Mouse (Mus musculus): ENCODE data around the gene Borcs6. TPM values are rescaled to one million over a fixed set of nuclear protein-coding genes. Genes with fewer than 3 reads are reported as not detected.

The Borcs6 gene
- polyA plus RNA-seq, 1 experiment from 2014 or later: 13.5 TPM

DNA sequence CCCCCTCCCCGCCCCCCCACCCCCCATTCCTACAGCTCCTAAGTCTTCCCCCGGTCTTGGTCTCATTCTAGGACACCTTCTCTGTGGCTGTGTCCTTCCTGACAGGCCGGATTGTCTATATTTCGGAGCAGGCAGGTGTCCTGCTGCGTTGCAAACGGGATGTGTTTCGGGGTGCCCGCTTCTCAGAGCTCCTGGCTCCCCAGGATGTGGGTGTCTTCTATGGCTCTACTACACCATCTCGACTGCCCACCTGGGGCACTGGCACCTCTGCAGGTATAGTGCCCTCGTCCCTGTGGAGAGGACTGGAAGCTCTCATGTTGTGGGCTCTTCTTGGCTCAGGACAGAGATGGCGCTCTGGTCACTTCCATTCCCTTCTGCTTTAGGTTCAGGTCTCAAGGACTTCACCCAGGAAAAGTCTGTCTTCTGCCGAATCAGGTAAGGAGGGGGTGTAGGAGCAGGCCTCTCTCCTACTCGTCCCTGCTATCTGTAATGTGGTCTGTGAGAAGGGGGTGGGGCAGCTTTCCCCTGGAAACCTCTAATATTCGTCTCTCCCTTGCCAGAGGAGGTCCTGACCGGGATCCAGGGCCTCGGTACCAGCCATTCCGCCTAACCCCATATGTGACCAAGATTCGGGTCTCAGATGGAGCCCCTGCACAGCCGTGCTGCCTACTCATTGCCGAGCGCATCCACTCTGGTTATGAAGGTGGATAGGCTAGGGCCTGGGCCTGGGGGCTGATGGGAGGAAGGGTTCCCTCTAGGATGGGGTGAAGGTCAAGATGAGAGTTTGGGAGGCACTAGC is 42.3 kb downstream of the Borcs6 start:
- Histone ChIP-seq H3K4me1 (replicated peaks) (peaks cover 42% of the 10 kb centered on the region), H3K9ac (replicated peaks) (no peak overlapping the region), H3K27ac (no peak overlapping the region), H3K9me3 (no peaks in the 10 kb centered on the region), H3K4me3 (replicated peaks) (no peak overlapping the region), H3K27me3 (no peaks in the 10 kb centered on the region), H3K4me2 (replicated peaks) (no peak overlapping the region), H3K36me3 (peaks cover 61% of the 10 kb centered on the region)
- WGBS: 90% methylated on average over 21 of the region's 21 CpGs
- ATAC-seq: no peak

DNA sequence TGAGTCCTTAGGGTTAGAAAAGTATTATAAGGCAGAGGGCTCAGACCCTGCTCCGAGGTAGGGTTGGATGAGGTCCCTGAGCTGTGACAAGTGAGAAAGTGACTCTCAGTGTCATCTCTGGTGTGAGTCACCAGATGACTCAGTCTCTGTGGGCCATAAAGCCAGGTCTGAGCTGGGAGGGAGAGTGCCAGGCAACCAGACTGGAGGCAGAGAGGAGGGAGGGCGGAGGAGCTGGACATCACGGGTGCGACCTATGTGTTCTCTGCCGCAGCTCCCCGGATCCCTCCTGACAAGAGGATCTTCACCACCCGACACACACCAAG is 42.8 kb downstream of the Borcs6 start:
- 96% methylated on average over 7 of the region's 7 CpGs for WGBS
- Histone ChIP-seq H3K4me3 (replicated peaks) (no peak overlapping the region), H3K4me1 (replicated peaks) (peaks cover 37% of the 10 kb centered on the region), H3K27me3 (no peaks in the 10 kb centered on the region), H3K36me3 (peaks cover 66% of the 10 kb centered on the region), H3K9me3 (no peaks in the 10 kb centered on the region), H3K9ac (replicated peaks) (no peak overlapping the region), H3K4me2 (replicated peaks) (no peak overlapping the region), H3K27ac (no peak overlapping the region)
- no peak for ATAC-seq

DNA sequence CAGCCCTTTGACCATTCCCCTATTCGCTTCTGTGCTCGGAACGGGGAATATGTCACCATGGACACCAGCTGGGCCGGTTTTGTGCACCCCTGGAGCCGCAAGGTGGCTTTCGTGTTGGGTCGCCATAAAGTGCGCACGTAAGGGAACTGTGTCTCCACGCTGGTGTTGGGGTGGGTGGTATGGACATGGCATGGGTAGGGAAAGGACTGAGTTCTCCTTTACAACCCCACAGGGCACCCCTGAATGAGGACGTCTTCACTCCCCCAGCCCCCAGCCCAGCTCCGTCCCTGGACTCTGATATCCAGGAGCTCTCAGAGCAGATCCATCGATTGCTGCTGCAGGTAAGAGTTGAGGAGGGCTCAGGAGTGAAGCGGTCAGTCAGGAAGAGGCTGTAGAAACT is 43.6 kb downstream of the Borcs6 start:
- H3K9ac ChIP-seq (replicated peaks): no peak overlapping the region; the same call in 1 of the 2 replicates
- H3K9me3 ChIP-seq: no peaks in the 10 kb centered on the region
- no peak for ATAC-seq
- H3K4me2 ChIP-seq (replicated peaks): no peak overlapping the region
- 94% methylated on average over 14 of the region's 14 CpGs for WGBS
- no peak overlapping the region for H3K27ac ChIP-seq
- H3K4me3 ChIP-seq (replicated peaks): no peak overlapping the region
- peaks cover 29% of the 10 kb centered on the region for H3K4me1 ChIP-seq (replicated peaks)
- no peaks in the 10 kb centered on the region for H3K27me3 ChIP-seq
- H3K36me3 ChIP-seq: peaks cover 74% of the 10 kb centered on the region

DNA sequence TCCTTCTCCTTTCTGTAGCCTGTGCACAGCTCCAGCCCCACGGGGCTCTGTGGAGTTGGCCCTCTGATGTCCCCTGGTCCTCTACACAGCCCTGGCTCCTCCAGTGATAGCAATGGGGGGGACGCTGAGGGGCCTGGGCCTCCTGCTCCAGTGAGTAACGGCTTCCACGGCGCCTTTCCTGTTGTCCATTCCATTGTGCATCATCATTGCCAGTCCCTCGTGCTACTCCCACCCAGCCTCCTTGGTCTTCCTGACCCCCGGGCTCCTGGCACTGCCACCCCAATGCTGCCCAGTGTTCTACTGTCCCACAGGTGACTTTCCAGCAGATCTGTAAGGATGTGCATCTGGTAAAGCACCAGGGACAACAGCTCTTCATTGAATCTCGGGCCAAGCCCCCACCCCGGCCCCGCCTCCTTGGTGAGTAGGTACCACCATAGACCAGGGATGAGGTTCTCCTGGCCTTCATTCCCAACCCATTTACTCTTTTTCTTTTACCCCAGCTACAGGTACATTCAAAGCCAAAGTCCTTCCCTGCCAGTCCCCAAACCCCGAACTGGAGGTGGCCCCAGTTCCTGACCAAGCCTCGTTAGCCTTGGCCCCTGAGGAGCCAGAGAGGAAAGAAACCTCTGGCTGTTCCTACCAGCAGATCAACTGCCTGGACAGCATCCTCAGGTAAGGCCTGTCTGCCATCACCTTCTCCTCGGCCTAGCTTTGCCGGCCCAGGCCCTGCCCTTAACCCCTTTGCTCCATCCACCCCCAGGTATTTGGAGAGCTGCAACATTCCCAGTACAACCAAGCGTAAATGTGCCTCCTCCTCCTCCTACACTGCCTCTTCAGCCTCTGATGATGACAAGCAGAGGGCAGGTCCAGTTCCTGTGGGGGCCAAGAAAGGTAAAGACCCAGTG is 44.3 kb downstream of the Borcs6 start:
- no peak for ATAC-seq
- 93% methylated on average over 15 of the region's 15 CpGs for WGBS
- no peak overlapping the region for H3K4me2 ChIP-seq (replicated peaks)
- H3K4me3 ChIP-seq (replicated peaks): no peak overlapping the region
- H3K36me3 ChIP-seq: peaks cover 81% of the 10 kb centered on the region
- no peak overlapping the region; the same call in 1 of the 2 replicates for H3K9ac ChIP-seq (replicated peaks)
- H3K9me3 ChIP-seq: no peaks in the 10 kb centered on the region
- no peak overlapping the region for H3K27ac ChIP-seq
- H3K4me1 ChIP-seq (replicated peaks): peaks cover 22% of the 10 kb centered on the region
- H3K27me3 ChIP-seq: no peaks in the 10 kb centered on the region

DNA sequence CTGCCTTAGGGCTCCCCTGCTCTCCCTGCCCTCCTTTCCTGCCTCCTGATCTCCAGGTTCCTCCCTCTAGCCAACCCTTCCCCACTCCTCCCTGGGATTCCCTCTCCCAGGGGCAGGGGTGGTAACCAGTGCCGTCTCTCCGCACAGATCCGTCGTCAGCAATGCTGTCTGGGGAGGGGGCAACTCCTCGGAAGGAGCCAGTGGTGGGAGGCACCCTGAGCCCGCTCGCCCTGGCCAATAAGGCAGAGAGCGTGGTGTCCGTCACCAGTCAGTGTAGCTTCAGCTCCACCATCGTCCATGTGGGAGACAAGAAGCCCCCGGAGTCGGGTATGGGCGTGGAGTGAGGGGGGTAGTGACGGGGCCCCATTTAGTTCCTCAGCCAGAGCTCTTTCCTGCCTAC is 45.0 kb downstream of the Borcs6 start:
- no peak for ATAC-seq
- Histone ChIP-seq H3K27ac (no peak overlapping the region), H3K9me3 (no peaks in the 10 kb centered on the region), H3K4me2 (replicated peaks) (no peak overlapping the region), H3K27me3 (no peaks in the 10 kb centered on the region), H3K4me3 (replicated peaks) (no peak overlapping the region), H3K9ac (replicated peaks) (no peak overlapping the region), H3K36me3 (peaks cover 88% of the 10 kb centered on the region), H3K4me1 (replicated peaks) (peaks cover 15% of the 10 kb centered on the region)
- WGBS: 93% methylated on average over 14 of the region's 14 CpGs

DNA sequence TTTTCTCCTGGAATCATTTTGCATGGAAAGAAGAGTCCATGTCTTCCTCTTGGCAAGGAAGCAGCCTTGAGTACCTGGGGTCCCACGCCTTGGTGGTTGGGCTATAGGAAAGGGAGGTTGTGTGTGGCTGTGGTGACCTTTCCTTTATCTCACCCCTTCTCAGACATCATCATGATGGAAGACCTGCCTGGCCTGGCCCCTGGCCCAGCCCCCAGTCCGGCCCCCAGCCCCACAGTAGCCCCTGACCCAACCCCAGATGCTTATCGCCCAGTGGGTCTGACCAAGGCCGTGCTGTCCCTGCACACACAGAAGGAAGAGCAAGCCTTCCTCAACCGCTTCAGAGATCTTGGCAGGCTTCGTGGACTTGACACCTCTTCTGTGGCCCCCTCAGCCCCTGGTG is 45.7 kb downstream of the Borcs6 start:
- Histone ChIP-seq H3K4me1 (replicated peaks) (peaks cover 8% of the 10 kb centered on the region), H3K9me3 (no peaks in the 10 kb centered on the region), H3K27ac (no peak overlapping the region), H3K36me3 (peaks cover 90% of the 10 kb centered on the region), H3K27me3 (no peaks in the 10 kb centered on the region), H3K9ac (replicated peaks) (no peak overlapping the region), H3K4me2 (replicated peaks) (no peak overlapping the region), H3K4me3 (replicated peaks) (no peak overlapping the region)
- ATAC-seq: no peak
- 93% methylated on average over 6 of the region's 6 CpGs for WGBS

DNA sequence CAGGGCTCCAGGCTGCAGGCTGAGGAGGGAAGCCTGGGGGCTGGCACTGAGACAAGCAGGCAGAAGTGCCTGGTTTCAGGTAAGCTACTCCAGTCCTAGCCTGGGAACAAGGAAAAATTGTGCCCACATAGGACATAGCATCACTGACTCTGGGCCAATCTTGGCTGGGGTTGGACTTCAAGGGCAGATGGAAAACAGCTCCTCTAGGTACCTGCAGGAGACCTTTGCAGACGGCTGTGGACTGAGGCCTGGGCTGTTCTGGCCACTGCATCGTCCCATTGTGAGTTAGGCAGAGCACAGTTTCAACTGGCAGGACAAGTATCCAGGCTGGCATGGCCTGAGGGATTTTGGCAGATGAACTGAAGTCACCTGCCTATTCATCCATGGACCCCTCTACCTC is 46.3 kb downstream of the Borcs6 start:
- H3K27me3 ChIP-seq: no peaks in the 10 kb centered on the region
- H3K27ac ChIP-seq: no peak overlapping the region
- no peak overlapping the region for H3K4me3 ChIP-seq (replicated peaks)
- no peak overlapping the region for H3K4me2 ChIP-seq (replicated peaks)
- 82% methylated on average over 2 of the region's 2 CpGs for WGBS
- H3K36me3 ChIP-seq: peaks cover 87% of the 10 kb centered on the region
- no peak for ATAC-seq
- H3K4me1 ChIP-seq (replicated peaks): peaks cover 2% of the 10 kb centered on the region; the same call in 1 of the 2 replicates
- no peaks in the 10 kb centered on the region for H3K9me3 ChIP-seq
- H3K9ac ChIP-seq (replicated peaks): no peak overlapping the region

DNA sequence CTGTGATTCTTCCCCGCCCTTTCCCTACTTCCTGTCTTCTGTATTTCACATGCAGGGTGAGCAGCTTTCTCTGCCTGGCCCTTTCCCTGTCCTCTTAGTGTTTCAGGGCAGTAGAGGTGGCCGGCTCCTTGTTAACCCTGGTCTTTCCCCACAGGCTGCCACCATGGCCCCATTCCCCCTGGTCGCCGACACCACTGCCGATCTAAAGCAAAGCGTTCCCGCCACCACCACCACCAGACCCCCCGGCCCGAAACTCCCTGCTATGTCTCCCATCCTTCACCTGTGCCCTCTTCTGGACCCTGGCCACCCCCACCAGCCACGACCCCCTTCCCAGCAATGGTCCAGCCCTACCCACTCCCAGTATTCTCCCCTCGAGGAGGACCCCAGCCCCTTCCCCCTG is 46.8 kb downstream of the Borcs6 start:
- no peak overlapping the region for H3K27ac ChIP-seq
- H3K4me3 ChIP-seq (replicated peaks): no peak overlapping the region
- WGBS: 94% methylated on average over 11 of the region's 11 CpGs
- no peaks in the 10 kb centered on the region for H3K9me3 ChIP-seq
- H3K27me3 ChIP-seq: no peaks in the 10 kb centered on the region
- no peak for ATAC-seq
- 0 out of 2 replicates have a peak, but pooled peaks cover 3% of the 10 kb centered on the region for H3K4me1 ChIP-seq (replicated peaks)
- no peak overlapping the region for H3K4me2 ChIP-seq (replicated peaks)
- peaks cover 82% of the 10 kb centered on the region for H3K36me3 ChIP-seq
- no peak overlapping the region for H3K9ac ChIP-seq (replicated peaks)

DNA sequence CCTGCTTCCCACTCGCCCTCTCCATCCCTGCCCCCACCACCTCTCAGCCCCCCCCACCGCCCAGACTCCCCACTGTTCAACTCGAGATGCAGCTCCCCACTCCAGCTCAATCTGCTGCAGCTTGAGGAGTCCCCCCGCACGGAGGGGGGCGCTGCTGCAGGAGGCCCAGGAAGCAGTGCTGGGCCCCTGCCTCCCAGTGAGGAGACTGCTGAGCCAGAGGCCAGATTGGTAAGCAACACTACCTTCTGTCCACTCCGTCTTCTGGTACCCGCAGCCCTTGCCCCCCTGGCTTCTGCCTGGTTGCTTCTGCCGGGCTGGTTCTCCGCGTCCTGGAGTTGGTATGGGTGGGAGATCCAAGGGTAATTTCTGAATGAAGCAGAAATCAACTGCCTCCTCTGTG is 47.3 kb downstream of the Borcs6 start:
- H3K9me3 ChIP-seq: no peaks in the 10 kb centered on the region
- no peak overlapping the region for H3K9ac ChIP-seq (replicated peaks)
- H3K36me3 ChIP-seq: peaks cover 77% of the 10 kb centered on the region
- WGBS: 84% methylated on average over 11 of the region's 11 CpGs
- peaks cover 2% of the 10 kb centered on the region; the same call in 1 of the 2 replicates for H3K27me3 ChIP-seq
- H3K4me2 ChIP-seq (replicated peaks): no peak overlapping the region
- H3K27ac ChIP-seq: no peak overlapping the region
- no peak overlapping the region for H3K4me3 ChIP-seq (replicated peaks)
- peaks cover 8% of the 10 kb centered on the region; the same call in 1 of the 2 replicates for H3K4me1 ChIP-seq (replicated peaks)
- no peak for ATAC-seq

DNA sequence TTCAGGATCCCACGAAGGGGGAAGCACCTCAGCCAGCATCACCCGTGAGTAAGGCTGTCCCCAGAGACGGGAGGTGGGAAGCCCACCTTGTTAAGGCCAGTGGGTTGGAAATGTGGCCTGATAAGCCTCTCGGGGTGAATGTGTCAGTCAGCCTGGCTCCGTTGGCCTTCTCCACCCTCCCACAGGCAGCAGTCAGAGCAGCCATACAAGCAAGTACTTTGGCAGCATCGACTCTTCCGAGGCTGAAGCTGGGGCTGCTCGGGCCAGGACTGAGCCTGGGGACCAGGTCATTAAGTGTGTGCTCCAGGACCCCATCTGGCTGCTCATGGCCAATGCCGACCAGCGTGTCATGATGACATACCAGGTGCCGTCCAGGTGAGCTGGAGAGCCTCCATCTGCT is 48.2 kb downstream of the Borcs6 start:
- H3K4me1 ChIP-seq (replicated peaks): peaks cover 12% of the 10 kb centered on the region; the same call in 1 of the 2 replicates
- ATAC-seq: no peak
- H3K4me2 ChIP-seq (replicated peaks): no peak overlapping the region
- H3K36me3 ChIP-seq: peaks cover 69% of the 10 kb centered on the region
- H3K9ac ChIP-seq (replicated peaks): no peak overlapping the region
- H3K27me3 ChIP-seq: peaks cover 10% of the 10 kb centered on the region; the same call in 1 of the 2 replicates
- H3K27ac ChIP-seq: no peak overlapping the region
- 90% methylated on average over 11 of the region's 11 CpGs for WGBS
- H3K4me3 ChIP-seq (replicated peaks): no peak overlapping the region
- H3K9me3 ChIP-seq: no peaks in the 10 kb centered on the region

DNA sequence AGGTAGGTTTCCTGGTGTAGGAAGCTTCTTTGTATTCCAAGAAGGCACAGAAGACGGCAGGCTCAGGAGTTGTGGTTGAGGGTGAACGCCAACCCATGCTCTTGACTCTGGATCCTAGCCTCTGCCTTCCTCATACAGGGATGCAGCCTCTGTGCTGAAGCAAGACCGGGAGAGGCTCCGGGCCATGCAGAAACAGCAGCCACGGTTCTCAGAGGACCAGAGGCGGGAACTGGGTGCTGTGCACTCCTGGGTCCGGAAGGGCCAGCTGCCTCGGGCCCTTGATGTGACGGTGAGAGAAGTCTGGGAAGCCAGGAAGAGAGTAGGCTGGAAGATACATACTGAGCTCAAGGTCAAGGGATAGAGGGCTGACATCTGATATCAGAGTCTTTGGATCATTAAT is 48.7 kb downstream of the Borcs6 start:
- Histone ChIP-seq H3K9ac (replicated peaks) (no peak overlapping the region), H3K27ac (no peak overlapping the region), H3K4me1 (replicated peaks) (peaks cover 14% of the 10 kb centered on the region; the same call in 1 of the 2 replicates), H3K36me3 (peaks cover 63% of the 10 kb centered on the region), H3K4me3 (replicated peaks) (no peak overlapping the region), H3K27me3 (peaks cover 12% of the 10 kb centered on the region; the same call in 1 of the 2 replicates), H3K4me2 (replicated peaks) (no peak overlapping the region), H3K9me3 (no peaks in the 10 kb centered on the region)
- no peak for ATAC-seq
- 93% methylated on average over 9 of the region's 9 CpGs for WGBS

Measured in midbrain, embryonic 13.5 days (tissue).